Mouse (Mus musculus) lung, embryonic 14.5 days (tissue): ENCODE results near the gene Fam117a. TPM values are rescaled to one million over a fixed set of nuclear protein-coding genes. Genes with fewer than 3 reads are reported as not detected.

ENCODE experiments used
- ATAC-seq: fragments of 200-750 bp; cut with Nextera tagmentation; 2 replicates; pipeline ENCODE4 v1.8.0; 2017; ENCODE audit warnings: mild to moderate bottlenecking, moderate TSS enrichment, moderate library complexity; ENCODE audit not compliant: insufficient read depth
- DNase-seq: peaks from one replicate; pipeline ENCODE4 v3.0.0-alpha.2; 2015
- H3K27ac ChIP-seq: fragments of 300-500 bp; sonication (generic); 2 replicates; pipeline ENCODE4 v1.5.1; 2014; ENCODE audit warnings: low read depth, mild to moderate bottlenecking, moderate library complexity
- H3K27me3 ChIP-seq: fragments of 300-500 bp; sonication (generic); 2 replicates; pipeline ENCODE4 v1.6.1; 2014; ENCODE audit warnings: low read length, control low read depth; ENCODE audit not compliant: insufficient read depth
- H3K36me3 ChIP-seq: fragments of 300-500 bp; sonication (generic); 2 replicates; pipeline ENCODE4 v1.6.1; 2014; ENCODE audit warnings: control low read depth; ENCODE audit not compliant: insufficient read depth
- H3K4me1 ChIP-seq: fragments of 300-500 bp; sonication (generic); 2 replicates; pipeline ENCODE4 v1.6.1; 2014; ENCODE audit warnings: antibody characterized with exemption, control low read depth; ENCODE audit not compliant: insufficient read depth
- H3K4me2 ChIP-seq: fragments of 300-500 bp; sonication (generic); 2 replicates; pipeline ENCODE4 v1.6.1; 2014; ENCODE audit warnings: mild to moderate bottlenecking
- H3K4me3 ChIP-seq: fragments of 300-500 bp; sonication (generic); 2 replicates; pipeline ENCODE4 v1.5.1; 2014; ENCODE audit warnings: low read depth, low read length
- H3K9ac ChIP-seq: fragments of 300-500 bp; sonication (generic); 2 replicates; pipeline ENCODE4 v1.6.1; 2014
- H3K9me3 ChIP-seq: fragments of 300-500 bp; sonication (generic); 2 replicates; pipeline ENCODE4 v1.6.1; 2016; ENCODE audit warnings: low read depth, low read length, control low read depth
- CTCF ChIP-seq: IDR thresholded peaks from 2 replicates; pipeline ENCODE4 v1.5.1; 2016; ENCODE audit warnings: antibody characterized with exemption, low read depth
- WGBS: fragments of 180-500 bp; shearing (Covaris S2); extraction: QIAGEN DNeasy Blood & Tissue Kit; methylation state at CpG from one replicate; pipeline ENCODE4 v1.1.7; 2014; 5-methylcytosine and 5-hydroxymethylcytosine counted together
- polyA plus RNA-seq: library from polyadenylated mRNA; unstranded; fragments of >200 nt; fragmentation: Nextera tagmentation; extraction: Ambion mirVana; gene quantifications from 2 replicates; pipeline ENCODE4 v1.2.1, GENCODE M21; 2014

The Fam117a gene
- polyA plus RNA-seq, 1 experiment from 2014 or later = 14.6 TPM

GRCm38 (mm10) chr11:95305600-95305999 lies 31.2 kb upstream of the Fam117a start:
- WGBS = 87% methylated on average over 7 of the region's 7 CpGs
- H3K9ac ChIP-seq = no peak overlapping the region
- no peak overlapping the region for H3K4me2 ChIP-seq
- TF ChIP-seq CTCF = 0 out of 2 replicates have a peak, but pooled peaks have one; percentile 20
- no peak for ATAC-seq
- peaks cover 48% of the 10 kb centered on the region for H3K36me3 ChIP-seq
- H3K27me3 ChIP-seq = no peaks in the 10 kb centered on the region
- no peaks in the 10 kb centered on the region for H3K9me3 ChIP-seq
- H3K4me1 ChIP-seq = no peaks in the 10 kb centered on the region
- H3K27ac ChIP-seq = no peak overlapping the region
- no peak for DNase-seq
- no peak overlapping the region for H3K4me3 ChIP-seq

DNA sequence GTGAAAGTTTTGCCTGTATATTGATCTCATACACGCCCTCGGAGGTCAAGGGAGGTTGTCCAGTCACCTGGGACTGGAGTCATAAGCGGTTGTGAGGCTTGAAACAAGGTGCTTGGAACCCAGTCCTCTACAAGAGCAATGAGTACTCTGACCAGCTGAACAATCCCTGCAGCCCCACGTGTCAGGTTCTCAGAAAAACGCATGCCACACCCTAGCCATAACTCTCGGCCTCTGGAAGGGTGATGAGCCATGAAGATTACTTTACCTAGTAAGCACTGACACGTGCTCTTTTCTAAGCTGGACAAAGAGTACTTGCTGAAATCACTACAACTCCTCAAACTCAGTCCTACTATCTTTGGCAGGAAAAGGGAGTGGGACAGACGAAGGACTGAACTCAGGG lies 29.3 kb upstream of the Fam117a start:
- H3K9me3 ChIP-seq = no peaks in the 10 kb centered on the region
- no peak overlapping the region for H3K27ac ChIP-seq
- DNase-seq (no peak), ATAC-seq (no peak)
- no peak for TF ChIP-seq CTCF
- H3K4me1 ChIP-seq = peaks cover 5% of the 10 kb centered on the region; the same call in 1 of the 2 replicates
- H3K9ac ChIP-seq = no peak overlapping the region
- no peak overlapping the region for H3K4me2 ChIP-seq
- WGBS = 77% methylated on average over 8 of the region's 8 CpGs
- H3K27me3 ChIP-seq = no peaks in the 10 kb centered on the region
- H3K4me3 ChIP-seq = no peak overlapping the region
- H3K36me3 ChIP-seq = peaks cover 32% of the 10 kb centered on the region

DNA sequence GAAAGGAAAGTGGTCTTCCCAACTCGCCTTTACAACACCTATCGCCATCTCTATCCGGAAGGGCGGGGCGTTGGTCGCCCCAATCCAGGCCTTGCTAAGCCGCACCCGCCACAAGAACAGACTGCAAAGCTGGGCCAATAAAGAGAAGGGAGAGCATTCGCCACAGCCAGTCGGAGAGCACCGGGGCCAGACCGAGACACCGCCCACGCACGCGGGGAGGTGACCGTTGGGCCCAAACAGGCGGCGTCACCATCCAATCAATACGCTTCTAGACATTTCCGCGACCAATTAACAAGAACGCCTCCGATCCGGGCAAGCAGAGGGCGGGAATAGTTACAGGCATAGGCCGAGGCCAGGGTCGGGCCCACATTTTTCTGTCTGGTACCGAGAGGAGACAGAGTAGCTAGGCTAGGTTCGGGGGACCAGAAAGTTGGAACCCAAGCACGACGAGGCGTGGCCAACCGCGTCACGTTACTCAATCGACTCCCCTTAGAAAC lies 27.3 kb upstream of the Fam117a start:
- WGBS = under 1% methylated on average over 37 of the region's 37 CpGs
- Histone ChIP-seq H3K27ac (peak overlapping the region; percentile 98), H3K36me3 (peaks cover 13% of the 10 kb centered on the region), H3K27me3 (no peaks in the 10 kb centered on the region), H3K4me1 (peaks cover 5% of the 10 kb centered on the region; the same call in 1 of the 2 replicates), H3K4me2 (peak overlapping the region; percentile 87), H3K4me3 (peak overlapping the region; percentile 83), H3K9ac (peak overlapping the region; percentile 96), H3K9me3 (no peaks in the 10 kb centered on the region)
- DNase-seq (peak; percentile 99), ATAC-seq (peak; percentile 94)
- no peak for TF ChIP-seq CTCF

- ATAC-seq = peak; percentile 92
- no peaks in the 10 kb centered on the region for H3K27me3 ChIP-seq
- no peak for TF ChIP-seq CTCF
- WGBS = under 1% methylated on average over 42 of the region's 42 CpGs
- H3K4me2 ChIP-seq = peak within 1 kb of the TSS; percentile 87
- peaks cover 5% of the 10 kb centered on the region; the same call in 1 of the 2 replicates for H3K4me1 ChIP-seq
- peak; percentile 99 for DNase-seq
- H3K9me3 ChIP-seq = no peaks in the 10 kb centered on the region
- H3K4me3 ChIP-seq = peak within 1 kb of the TSS; percentile 83
- H3K27ac ChIP-seq = peak within 1 kb of the TSS; percentile 98
- peaks cover 10% of the 10 kb centered on the region for H3K36me3 ChIP-seq
- H3K9ac ChIP-seq = peak within 1 kb of the TSS; percentile 96
Observed at GRCm38 (mm10) chr11:95310007-95310647, 26.7 kb upstream of the Fam117a start, which contains the start of gene Kat7. TSS of gene Kat7 (minus strand) at chr11:95310246.

DNA sequence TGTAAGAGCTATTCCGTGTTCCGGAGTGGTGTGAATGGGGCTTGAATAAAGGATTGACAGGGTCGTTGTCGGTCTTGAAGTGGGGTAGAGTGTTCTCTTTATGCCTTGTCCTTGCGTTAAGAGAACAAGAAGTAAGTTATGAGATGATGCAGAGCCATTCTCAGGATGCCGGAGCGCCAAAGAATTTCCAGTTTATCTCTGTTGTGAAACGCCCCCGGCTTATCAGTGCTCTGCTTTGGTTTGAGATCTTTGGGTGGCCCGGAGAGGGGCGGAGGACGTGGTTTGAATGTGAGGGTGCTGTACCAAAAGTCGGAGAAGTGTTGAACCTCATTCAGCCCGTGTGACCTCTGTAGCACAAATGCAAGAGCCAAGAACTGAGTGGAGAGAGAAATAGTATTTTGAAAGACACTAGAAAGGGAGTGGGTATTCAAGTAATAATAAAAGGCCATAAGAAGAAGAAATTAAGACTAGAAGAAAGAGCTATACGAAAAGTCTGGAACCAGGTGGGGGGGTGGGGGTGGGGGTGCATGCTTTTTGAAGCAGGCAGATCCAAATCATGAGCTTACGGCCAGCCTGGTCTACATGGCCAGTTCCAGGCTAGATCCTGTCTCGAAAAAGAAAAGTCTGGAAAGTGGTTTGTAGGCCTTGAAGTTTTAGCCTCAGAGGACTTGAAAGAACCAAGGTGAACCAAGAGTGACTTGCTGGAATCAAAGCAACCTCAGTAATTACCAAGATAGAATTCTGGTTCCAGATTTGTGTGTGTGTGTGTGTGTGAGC lies 26.0 kb upstream of the Fam117a start:
- DNase-seq = no peak
- no peak; the same call in 1 of the 2 replicates for ATAC-seq

DNA sequence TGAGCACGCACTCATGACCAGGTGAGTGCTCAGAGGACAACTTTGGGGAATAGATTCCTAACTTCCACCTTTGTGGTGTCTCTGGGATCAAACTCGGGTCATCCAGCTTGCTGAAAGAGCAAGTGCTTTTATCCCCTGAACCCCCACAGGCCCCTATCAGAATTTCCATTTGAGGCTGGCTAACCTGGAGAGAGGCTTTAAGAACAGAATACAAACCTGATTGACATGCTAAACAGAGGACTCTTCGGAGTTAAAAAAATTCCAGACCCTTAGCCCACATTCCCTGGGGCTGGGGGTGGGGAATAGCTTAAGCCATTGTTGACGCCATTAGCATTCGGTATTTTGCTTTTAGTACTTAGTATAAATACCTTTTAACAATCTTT lies 25.4 kb upstream of the Fam117a start:
- peaks cover 5% of the 10 kb centered on the region; the same call in 1 of the 2 replicates for H3K4me1 ChIP-seq
- ATAC-seq (no peak), DNase-seq (no peak)
- H3K4me2 ChIP-seq = peak overlapping the region; percentile 69
- peak overlapping the region; percentile 13; the same call in 1 of the 2 replicates for H3K27ac ChIP-seq
- 42% methylated on average over 5 of the region's 5 CpGs for WGBS
- no peaks in the 10 kb centered on the region for H3K36me3 ChIP-seq
- H3K27me3 ChIP-seq = no peaks in the 10 kb centered on the region
- H3K9me3 ChIP-seq = no peaks in the 10 kb centered on the region
- H3K9ac ChIP-seq = peak overlapping the region; percentile 57; the same call in 1 of the 2 replicates
- no peak for TF ChIP-seq CTCF
- peak overlapping the region; percentile 83 for H3K4me3 ChIP-seq

More for the DNA sequence above, 26.0 kb upstream of the Fam117a start:
- Histone ChIP-seq H3K27ac (peak overlapping the region; percentile 80), H3K27me3 (no peaks in the 10 kb centered on the region), H3K9me3 (no peaks in the 10 kb centered on the region), H3K9ac (peak overlapping the region; percentile 57), H3K36me3 (peaks cover 3% of the 10 kb centered on the region), H3K4me1 (peaks cover 5% of the 10 kb centered on the region; the same call in 1 of the 2 replicates), H3K4me3 (peak overlapping the region; percentile 83), H3K4me2 (peak overlapping the region; percentile 69)
- 5% methylated on average over 17 of the region's 17 CpGs for WGBS
- no peak for TF ChIP-seq CTCF
